Comparison of ENCODE assay signal across 18 mouse cellular contexts in genomic region chr13:58368835-58369234, GRCm38 (mm10). TPM values are rescaled to one million over a fixed set of nuclear protein-coding genes. Genes with fewer than 3 reads are reported as not detected.
"Had no signal": no experiment of that assay in that cellular context is flagged by ENCODE, and none has a peak within 500 bp of the region (broad histone marks: within the 10 kb centered on the region; RNA-seq: fewer than 3 reads in every experiment).

No protein-coding gene starts in this region.

- H3K4me1 ChIP-seq: midbrain, embryonic 13.5 days; midbrain, embryonic 15.5 days; neural tube, embryonic 12.5 days; stomach, embryonic 15.5 days had no signal

- H3K4me3 ChIP-seq: lung, embryonic 15.5 days; midbrain, embryonic 13.5 days; midbrain, embryonic 15.5 days; neural tube, embryonic 12.5 days; stomach, embryonic 15.5 days had no signal

- DNase-seq: lung, adult 2 months; lung, postnatal 14 days; lung, postnatal 36 days; right cerebral cortex, postnatal 14 days; thymus, adult 18-20 months; thymus, postnatal 14 days; thymus, postnatal 36 days had no signal

- H3K9me3 ChIP-seq: lung, embryonic 15.5 days; midbrain, embryonic 13.5 days; midbrain, embryonic 15.5 days; neural tube, embryonic 12.5 days; stomach, embryonic 15.5 days had no signal

- H3K4me2 ChIP-seq: lung, embryonic 15.5 days; midbrain, embryonic 11.5 days; midbrain, embryonic 13.5 days; midbrain, embryonic 15.5 days; neural tube, embryonic 12.5 days; stomach, embryonic 15.5 days had no signal

- H3K9ac ChIP-seq: liver, embryonic 14.5 days; lung, embryonic 15.5 days; midbrain, embryonic 13.5 days; midbrain, embryonic 15.5 days; neural tube, embryonic 12.5 days; stomach, embryonic 15.5 days had no signal

- H3K27me3 ChIP-seq: lung, embryonic 15.5 days; midbrain, embryonic 13.5 days; midbrain, embryonic 15.5 days; neural tube, embryonic 12.5 days; stomach, embryonic 15.5 days had no signal

- H3K27ac ChIP-seq: liver, embryonic 14.5 days; lung, embryonic 15.5 days; macrophage; midbrain, embryonic 13.5 days; midbrain, embryonic 15.5 days; neural tube, embryonic 12.5 days; stomach, embryonic 15.5 days had no signal

- ATAC-seq: lung, postnatal 0 days; midbrain, embryonic 13.5 days; midbrain, embryonic 15.5 days had no signal

- H3K36me3 ChIP-seq: lung, embryonic 15.5 days; midbrain, embryonic 13.5 days; midbrain, embryonic 15.5 days; neural tube, embryonic 12.5 days; stomach, embryonic 15.5 days had no signal

RNA-seq across cellular contexts. Expression of gene Kif27, which starts 9.9 kb away (rescaled TPM):
- total RNA-seq: megakaryocyte progenitor cell, adult 5-6 weeks; neutrophil, adult 5-6 weeks had no signal
